Mouse (Mus musculus): Measurements from ENCODE around the gene Slc39a11.
"Not testable (repeated sequence)": the region's sequence is repeated elsewhere in the genome, so short reads cannot be mapped to it uniquely, and the experiment has no call there.

Gene Slc39a11

GRCm38 (mm10) chr11:113597632-113598031 is 52.2 kb downstream of the Slc39a11 start:
- DNase-seq (ENCODE audit: low read depth) = no peak

GRCm38 (mm10) chr11:113595144-113595543 is 54.7 kb downstream of the Slc39a11 start:
- DNase-seq (ENCODE audit: low read depth) = no peak

GRCm38 (mm10) chr11:113588936-113589335 is 60.9 kb downstream of the Slc39a11 start:
- no peak for DNase-seq (ENCODE audit: low read depth)

- DNase-seq (ENCODE audit: low read depth) = no peak
Measured at GRCm38 (mm10) chr11:113586423-113586822, 63.5 kb downstream of the Slc39a11 start.

GRCm38 (mm10) chr11:113583879-113584661 is 65.8 kb downstream of the Slc39a11 start:
- no peak for DNase-seq (ENCODE audit: low read depth)

- no peak for DNase-seq (ENCODE audit: low read depth)
Measured at GRCm38 (mm10) chr11:113577221-113577620, 72.7 kb downstream of the Slc39a11 start.

GRCm38 (mm10) chr11:113572641-113573040 is 77.2 kb downstream of the Slc39a11 start:
- DNase-seq (ENCODE audit: low read depth) = no peak

GRCm38 (mm10) chr11:113571616-113572015 is 78.3 kb downstream of the Slc39a11 start:
- DNase-seq (ENCODE audit: low read depth) = no peak

GRCm38 (mm10) chr11:113568999-113569398 is 80.9 kb downstream of the Slc39a11 start:
- DNase-seq (ENCODE audit: low read depth) = no peak

- not testable (repeated sequence) for DNase-seq (ENCODE audit: low read depth)
Measured at GRCm38 (mm10) chr11:113567926-113568325, 82.0 kb downstream of the Slc39a11 start.

GRCm38 (mm10) chr11:113565006-113565995 is 84.6 kb downstream of the Slc39a11 start:
- peak; percentile 68 for DNase-seq (ENCODE audit: low read depth)

- DNase-seq (ENCODE audit: low read depth) = no peak
Measured at GRCm38 (mm10) chr11:113562326-113562725, 87.6 kb downstream of the Slc39a11 start.

- DNase-seq (ENCODE audit: low read depth) = no peak
Measured at GRCm38 (mm10) chr11:113560150-113560549, 89.7 kb downstream of the Slc39a11 start.

- DNase-seq (ENCODE audit: low read depth) = no peak
Measured at GRCm38 (mm10) chr11:113558505-113558904, 91.4 kb downstream of the Slc39a11 start.

- no peak for DNase-seq (ENCODE audit: low read depth)
Measured at GRCm38 (mm10) chr11:113556142-113556541, 93.7 kb downstream of the Slc39a11 start.

GRCm38 (mm10) chr11:113554701-113555360 is 95.0 kb downstream of the Slc39a11 start:
- no peak for DNase-seq (ENCODE audit: low read depth)

- DNase-seq (ENCODE audit: low read depth) = no peak
Measured at GRCm38 (mm10) chr11:113554194-113554593, 95.7 kb downstream of the Slc39a11 start.

GRCm38 (mm10) chr11:113553605-113554004 is 96.3 kb downstream of the Slc39a11 start:
- no peak for DNase-seq (ENCODE audit: low read depth)

GRCm38 (mm10) chr11:113552539-113552938 is 97.3 kb downstream of the Slc39a11 start:
- no peak for DNase-seq (ENCODE audit: low read depth)

- DNase-seq (ENCODE audit: low read depth) = no peak
Measured at GRCm38 (mm10) chr11:113546217-113546877, 103.5 kb downstream of the Slc39a11 start.

GRCm38 (mm10) chr11:113544017-113544640 is 105.8 kb downstream of the Slc39a11 start:
- no peak for DNase-seq (ENCODE audit: low read depth)
